Mouse (Mus musculus) testis, postnatal 14 days (tissue): Measurements from ENCODE around the gene Fat3.

Experiments used
- DNase-seq: peaks from one replicate; pipeline ENCODE4 v3.0.0; 2021; ENCODE audit warnings: low spot score

Fat3 gene

DNA sequence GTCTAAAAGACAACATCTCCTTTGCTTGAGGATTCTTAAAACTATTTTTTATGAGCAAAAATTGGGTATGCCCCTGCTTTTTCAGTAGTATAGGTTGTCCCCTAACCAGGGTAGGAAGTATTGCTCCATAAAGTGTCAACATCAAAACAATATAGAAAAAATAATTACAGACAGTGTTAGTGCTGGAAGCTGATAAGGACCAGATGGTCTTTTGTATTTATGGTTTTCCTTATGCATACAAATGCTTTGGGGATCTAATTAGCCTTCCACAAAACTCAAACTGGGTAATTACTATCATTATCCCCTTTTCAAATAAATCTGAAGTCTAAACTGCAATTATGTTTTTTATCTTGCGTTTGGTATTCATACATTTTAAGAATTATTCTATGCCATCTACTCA lies 368.5 kb downstream of the Fat3 start:
- no peak for DNase-seq

DNA sequence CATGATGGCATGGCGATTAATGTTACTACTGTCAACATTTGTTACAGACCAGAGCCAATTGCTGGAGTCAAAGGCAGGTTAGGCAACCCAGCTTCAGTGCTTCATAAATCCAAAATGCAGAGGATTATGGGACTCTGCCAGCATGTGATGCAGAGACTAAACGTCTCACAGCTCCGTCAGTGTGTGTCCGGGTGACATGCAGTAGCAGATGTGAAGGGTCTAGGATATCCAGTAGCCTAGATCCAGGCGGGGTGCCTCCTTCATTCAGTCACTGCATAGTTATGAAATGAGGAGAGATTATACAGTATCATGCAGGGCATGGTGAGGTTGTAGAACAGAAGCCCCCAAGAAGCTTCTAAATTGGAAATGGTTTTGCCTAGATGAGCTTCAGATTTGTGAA lies 379.3 kb downstream of the Fat3 start:
- DNase-seq = no peak

DNA sequence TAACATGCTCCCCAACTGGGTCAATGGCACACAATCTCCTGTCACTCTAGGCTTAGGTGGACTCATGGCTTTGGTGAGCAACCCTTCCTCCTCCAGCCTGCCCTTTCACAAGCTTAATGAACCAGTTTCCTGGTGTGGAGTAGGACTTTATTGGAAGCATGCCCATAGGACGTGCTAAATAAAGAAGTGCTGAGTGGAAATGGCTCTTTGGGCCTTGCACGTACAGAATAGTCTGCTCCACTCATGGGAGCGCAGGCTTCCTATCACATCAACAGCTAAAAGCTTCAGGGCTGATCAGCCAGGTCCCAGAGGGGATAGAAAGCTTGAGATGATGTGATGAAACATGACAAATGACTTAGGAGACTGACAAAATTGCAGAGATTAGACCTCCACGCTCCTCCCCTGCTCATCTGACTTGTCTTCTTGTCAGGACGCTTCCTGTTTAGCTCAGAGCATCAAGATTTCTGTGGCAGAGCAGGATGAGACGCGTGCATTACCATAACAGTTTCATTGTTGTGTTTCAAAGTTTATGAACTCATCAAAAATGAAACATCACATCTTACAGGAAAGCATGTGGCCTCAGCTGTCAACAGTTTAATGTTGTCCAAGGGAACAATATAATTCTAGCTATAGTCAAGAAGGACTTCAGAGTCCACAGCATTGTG lies 386.1 kb downstream of the Fat3 start:
- DNase-seq = no peak

DNA sequence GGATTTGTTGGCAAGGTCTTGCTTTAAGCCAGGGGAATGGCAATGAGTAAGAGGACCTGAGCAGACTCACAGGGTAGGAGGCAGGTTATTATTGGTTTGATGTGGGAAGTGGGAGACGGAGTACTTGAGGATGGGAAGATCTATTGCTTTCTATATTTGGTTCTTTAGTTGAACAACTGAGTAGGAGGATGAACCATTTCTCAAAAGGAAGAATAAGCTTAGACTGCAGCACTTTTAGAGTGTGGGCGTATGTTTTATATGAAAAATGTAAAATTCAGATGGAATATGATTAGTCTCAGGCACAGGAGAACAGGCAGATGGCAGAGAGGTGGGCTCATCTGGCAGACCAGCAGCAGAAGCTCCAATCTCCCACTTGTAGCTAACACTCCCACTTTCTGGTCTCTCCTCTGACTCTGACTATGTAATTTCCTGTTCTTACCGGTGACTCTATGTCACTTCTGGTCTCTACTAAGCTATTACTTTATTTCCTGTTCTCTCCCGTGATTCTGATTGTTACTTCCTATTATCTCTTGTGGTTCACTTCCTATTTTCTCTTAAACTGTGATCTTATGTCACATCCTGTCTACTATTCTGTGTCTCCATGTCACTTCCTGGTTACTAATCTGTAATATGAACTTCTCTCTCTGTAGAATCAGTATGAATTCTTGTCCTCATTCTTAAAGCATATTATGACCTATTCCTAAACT lies 387.0 kb downstream of the Fat3 start:
- DNase-seq = no peak

DNA sequence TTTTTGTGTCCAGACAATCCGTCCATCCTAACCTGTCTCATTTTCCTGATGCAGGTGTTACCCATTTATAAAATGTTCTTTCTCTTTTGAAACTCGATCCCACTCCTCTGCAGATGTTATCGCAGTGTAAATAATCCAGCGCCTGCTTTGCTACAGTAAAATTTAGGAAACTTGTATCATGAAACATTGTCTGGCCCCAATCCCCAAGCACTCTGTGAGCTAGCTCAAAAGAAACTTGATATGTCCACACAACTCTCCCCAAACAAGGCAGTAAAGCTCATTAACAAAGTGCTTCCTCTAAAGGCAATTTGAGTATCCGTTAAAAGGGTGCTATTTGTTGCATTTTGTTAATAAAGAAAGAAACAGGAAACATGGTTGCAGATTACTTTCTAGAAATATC lies 393.2 kb downstream of the Fat3 start:
- no peak for DNase-seq

DNA sequence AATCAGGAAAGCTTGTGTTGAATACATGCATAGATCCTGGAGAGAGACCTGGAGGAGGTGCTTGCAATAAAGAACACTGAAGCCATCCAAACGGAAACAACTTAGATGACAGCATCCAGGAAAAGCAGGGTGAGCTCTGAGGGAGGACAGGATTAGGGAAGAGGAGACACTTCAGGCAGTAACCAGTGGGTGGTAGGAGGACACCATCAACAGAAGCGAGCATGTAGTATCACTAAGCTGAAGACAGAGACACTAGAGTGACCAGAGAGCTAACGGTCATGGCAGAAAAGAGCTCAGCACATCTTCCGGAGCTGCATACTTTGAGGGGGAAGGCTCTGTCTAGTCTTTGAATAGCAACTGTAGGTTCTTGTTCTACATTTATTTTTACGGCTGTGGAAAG lies 393.7 kb downstream of the Fat3 start:
- DNase-seq = no peak

DNA sequence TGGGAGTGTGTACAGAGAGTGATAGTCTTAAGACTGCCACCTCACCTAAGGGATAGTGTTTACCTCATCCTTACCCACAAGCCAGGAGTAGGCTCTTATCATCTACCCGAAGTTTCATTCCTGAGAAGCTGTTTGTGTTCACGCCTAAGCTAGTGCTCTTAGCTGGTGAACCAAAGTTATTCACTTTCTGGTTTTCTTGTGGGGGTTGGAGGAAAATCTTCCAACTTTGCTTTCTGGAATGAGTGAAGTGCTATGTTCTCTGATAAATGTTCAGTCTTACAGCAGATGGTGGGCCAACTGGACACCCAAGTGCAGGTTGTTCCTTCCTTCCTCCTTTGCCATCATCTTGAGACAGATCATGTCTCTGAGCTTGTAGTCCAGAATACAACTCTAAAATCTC lies 402.5 kb downstream of the Fat3 start:
- no peak for DNase-seq

DNA sequence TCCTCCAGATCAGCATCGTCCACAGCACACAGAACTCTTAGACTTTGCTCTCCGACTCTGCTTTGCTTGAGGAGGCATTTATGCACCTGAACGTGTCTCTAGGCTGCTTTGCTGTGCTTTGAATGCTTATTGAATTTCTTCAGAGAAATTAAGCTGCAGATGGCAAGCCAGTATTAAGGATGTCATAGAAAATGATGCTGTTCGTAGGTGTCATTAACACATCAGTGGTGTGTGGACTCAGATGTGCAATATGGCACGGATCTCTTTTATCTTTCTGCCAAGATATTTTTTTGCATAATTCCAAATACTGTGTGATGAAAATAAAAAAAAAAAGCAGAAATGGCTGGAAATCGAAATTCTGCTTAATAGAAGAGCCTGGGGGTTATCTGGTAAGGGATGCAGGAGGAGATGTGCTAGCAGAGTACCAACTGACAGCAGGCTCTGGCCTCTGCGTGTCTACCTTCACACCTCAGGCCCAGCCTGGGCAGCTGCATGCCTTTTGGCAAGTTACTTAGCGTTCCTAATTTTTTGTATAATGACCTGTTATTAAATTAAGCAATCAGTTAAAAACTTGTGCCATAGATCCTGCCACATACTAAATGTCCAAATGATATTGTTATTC lies 407.9 kb downstream of the Fat3 start:
- DNase-seq = no peak

DNA sequence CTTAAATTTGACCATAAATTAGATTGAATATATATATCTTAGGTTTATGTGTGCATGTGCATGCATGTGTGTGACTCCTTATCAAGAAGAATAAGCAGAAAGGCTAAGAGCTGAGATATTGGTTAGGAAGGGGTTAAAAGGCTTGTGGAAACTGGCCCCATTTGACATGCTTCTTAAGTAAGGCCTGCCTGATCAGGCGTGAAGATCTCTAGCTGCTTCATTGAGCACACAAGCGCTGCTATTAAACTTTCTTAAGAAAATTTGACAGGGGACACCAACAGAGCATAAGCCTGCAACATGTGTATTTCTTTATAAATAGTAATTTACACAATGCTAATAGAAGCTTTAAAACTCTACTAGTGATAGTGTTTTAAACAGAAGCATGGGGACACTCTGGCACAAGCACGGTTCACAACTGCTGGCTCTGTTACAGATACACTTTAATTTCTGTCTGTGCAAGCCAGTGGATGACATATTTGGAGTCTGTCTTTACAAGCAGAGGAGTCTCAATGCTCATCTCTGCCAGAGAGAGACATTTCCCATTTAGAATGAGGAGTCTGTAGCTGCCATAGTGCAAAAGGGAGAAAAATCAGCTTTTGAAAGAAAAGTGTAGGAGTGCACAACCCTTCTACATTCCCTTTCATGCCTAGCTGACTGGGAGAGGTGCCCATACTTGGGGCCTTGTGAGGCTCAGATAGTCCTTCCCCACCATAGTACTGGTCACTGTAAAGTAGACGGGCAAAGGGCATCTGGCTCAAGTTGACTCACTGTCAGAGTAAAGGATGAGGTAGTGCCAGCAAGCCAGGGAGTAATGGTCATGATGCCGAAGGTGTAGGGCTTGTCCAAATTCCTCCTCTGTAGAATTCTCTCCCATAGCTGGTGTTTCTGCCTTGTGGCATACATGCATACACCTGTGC lies 408.8 kb downstream of the Fat3 start:
- no peak for DNase-seq

DNA sequence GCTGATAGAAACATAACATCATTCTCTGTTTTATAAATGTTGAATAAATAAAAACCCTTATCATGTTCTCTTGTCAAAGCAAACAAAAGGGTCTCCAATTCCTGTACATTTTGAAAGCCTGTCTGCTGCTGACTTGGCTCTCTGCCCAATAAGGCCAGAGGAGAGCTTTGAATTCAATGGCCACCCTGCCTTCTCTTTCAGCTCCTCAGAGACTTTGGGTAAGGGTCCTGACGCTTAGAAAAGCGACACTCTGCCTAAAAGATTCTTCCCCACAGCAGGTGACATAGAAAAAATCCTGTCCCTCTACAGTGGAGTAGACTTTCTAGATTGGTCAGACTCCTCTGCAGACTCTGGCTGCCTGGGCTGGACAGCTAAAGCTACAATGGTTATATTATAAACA lies 421.8 kb downstream of the Fat3 start:
- no peak for DNase-seq

DNA sequence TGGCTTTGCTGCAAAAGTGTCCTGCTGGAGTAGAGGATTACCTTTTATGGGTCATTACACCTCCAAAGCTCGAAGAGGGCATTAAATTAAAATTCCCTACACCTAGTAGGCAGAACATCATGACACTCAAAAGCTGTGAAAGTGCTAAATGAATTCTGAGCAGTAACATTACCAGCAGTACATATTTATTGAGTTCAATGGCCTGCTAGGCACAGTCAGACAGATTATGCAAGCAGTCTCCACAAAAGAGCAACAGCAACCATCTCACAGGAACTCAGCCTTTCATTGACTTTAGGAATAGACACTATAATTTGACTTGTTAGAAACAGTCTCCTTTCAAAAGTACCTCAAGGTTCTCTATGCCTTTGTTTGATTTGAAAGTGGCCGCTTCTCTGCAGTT lies 426.4 kb downstream of the Fat3 start:
- DNase-seq = no peak

DNA sequence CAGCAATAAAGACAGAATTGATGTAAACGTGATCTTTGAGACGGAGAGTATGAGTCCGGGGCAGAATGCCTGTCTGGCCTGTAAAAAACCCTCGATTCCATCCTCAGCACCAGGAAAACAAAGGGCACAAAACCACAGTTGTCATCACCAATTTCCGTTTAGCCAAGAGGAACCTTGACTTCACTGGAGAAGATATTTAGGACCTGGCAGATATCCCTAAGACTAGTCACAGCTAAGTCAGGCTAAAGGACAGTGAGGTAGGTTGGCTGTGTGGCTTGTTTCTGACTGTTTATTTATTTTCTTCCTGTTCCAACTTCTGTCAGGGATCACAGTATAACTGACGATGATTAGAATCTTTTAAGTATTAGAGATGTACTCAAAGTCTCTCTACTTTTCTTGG lies 427.0 kb downstream of the Fat3 start:
- no peak for DNase-seq

DNA sequence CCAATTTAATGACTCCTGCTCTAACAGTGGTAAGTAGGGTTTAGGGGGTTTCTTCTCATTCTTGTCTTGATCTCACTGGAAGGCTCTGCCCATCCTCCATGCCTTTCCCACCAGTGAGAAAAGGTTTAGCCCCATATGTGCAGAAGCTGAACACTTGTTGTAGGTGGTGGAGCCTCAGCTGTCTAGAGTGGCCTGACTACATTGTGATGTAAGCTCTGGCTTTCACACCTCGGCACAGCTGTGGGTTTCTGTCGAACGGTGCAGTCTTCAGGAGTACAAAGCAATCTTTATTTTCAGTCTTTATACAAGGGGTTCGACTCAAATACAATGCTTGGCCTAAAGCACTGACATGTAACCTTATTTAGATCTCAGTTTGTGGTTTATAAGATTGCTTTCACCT lies 437.6 kb downstream of the Fat3 start:
- DNase-seq = no peak

DNA sequence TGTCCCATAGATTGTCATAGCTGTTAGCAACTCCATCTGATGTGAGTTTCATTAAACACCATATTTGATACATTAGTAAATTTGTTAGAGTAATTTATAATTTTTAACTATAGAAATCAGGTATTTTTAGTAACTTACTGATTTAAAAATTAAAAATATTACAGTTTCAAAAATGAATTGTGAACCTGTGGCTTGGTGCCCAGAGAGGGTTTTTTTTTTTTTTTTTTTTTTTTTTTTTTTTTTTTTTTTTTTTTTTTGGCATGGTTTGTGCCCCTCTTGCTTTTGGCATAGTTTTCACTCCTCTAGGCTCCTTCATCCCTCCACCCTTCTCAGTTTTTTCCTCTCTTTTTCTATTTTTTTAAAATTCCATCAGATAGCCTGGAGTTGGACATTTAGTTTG lies 438.6 kb downstream of the Fat3 start:
- no peak for DNase-seq

DNA sequence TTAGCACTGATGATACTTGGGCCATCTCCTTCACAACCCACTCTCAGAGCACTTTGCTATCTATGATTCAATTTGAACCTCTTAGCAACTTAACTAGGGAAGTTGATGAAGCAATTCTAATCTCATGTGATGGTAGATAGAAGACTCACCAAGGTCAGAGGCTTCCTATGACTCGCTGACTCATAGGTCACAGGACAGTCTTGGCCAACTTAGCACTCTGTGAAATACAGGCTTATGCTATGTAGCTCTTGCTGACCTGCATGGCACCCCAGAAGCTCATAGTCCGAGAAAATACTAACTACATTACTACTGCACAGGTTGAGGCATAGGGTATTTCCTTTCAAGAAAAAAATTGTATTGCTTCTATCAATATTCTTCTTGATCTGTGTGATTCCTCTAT lies 454.4 kb downstream of the Fat3 start:
- DNase-seq = no peak

DNA sequence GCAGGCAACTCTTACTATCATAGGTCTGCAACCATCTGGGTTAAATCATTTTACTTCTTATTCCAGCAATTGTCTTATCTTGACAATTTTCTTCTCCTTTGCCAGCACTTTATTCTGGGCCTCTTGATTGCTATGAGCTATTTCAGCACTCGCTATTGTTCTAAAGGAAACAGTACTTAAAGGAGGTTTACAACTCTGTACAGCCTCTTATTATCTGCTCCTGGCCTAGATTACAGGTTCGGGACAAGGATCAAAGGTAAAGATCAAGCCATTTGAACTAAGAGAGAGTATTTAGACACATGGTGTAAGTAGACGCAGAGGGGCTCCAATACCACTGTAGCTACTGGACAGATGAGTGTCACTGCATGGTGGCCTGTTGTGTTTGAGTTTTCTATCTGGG lies 463.7 kb downstream of the Fat3 start:
- no peak for DNase-seq

DNA sequence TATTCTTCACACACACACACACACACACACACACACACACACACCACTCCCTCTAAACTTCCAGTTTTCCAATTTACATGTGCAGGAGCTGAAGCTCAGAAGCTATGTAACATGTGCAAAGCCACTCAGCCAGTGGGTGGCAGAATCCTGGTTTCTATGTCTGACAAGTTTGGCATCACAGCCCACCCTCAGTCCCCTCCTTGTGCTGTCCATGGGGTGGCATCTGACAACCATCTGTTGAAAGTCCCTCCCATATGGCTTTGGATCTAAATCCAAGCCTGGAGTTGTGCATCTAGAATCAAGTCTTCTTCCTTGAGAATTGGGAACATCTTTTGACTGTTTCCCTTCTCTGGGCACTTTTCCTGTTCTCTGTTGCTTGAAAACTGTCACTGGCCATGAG lies 464.7 kb downstream of the Fat3 start:
- no peak for DNase-seq

DNA sequence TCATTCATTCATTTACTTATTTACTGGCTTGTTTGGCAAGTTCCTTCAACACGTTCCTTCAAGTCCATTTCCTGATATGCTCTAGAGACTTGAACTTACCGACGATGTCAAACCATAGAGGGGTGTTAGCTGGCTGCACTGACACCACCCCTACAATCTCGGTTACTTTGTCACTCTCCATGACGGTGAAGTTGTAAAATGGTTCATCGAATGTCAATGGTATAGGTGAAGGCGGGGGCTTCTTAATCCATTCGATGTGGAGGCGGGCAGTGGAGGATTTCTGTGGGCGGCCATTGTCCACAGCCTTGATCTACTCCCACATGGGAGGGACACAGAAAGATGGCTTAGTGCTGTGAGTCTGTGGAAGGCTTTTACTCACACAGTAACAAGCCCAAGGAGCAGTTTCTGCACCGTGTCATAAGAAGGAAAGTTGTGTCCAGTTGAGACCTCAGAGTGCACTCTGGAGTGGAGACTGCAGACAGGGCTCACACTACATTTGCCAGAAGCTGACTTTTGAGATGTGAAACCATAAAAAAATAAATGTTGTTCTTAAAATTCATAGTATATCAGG lies 471.3 kb downstream of the Fat3 start:
- no peak for DNase-seq

DNA sequence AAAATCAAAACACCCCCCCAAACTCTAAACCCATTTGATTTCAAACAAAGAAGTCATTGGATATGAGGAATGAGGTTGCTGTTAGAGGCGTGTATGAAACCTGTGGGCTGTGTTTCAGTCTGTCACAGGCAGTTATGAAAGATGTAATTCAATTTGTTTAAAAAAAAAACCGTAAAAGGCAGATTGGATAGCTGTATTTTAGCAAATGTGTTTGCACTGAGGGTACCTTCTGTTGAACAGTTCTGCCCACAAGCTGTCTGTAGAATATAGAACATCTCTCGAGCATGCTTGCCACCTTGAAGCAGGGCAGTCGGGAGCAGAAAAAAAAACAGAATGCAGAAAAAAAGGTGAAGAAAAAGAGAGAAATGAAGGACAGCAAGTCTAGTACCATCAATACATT lies 472.0 kb downstream of the Fat3 start:
- no peak for DNase-seq

DNA sequence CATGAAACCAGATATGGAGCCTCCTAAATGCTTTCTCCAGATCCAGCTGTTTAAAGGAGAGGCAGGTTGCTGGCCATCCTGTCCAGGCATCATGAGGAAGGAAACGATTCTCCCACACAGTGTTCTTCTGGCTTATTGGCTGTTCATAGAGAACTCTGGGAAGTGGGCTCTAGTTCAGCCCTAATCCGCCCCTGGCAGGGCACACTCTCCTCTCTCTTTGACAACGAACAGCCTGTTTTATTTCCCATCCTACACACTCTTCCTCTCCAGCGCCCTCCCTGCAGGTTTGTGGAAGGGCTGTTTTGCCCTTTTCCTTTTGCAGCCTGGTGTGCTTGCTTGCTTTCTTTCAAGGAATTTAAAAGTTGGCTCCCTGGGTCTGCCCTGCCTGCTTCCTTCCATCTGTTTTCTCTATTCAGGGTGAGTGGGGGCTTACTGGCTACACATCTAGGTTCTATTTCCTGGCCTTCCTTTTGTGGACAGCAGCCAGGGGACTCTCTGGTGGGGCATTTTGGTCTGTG lies 472.6 kb downstream of the Fat3 start:
- no peak for DNase-seq

DNA sequence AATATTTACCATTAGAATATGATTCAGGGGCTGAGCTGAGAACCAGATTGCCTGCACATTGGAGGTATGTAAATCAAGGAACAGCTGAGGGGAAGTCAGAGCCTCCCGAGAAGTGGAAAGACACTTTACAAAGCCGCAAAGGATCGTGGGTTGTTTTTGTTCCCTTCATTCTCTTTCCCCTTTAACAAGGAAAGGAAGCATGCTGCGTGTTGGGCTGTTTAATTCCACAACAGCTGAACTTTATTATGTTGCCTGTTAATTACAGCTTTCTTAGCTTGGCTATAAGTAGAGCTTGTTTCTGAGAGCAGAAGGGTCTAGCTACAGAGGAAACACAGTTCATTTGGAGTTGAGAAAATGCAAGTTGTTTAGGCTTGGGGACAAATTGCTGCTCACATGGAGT lies 475.0 kb downstream of the Fat3 start:
- no peak for DNase-seq

DNA sequence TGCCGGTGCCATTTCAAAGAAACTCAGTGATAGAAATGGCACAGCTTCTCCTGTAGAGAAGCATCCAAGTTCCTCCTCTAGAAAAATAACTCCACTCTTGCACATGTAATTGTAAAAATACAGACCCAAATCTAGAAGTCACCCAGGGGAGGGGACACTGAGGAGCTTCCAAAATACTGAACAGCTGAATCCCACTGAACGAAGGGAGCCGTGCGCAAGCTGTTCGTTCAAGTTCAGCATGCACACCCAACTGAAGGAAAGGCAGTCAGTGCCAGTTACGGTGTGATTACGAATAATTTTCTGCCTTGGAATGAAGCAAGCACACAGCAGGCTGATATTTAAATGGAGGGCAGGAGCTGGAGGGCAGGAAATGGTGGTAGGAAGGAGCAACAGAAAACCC lies 476.4 kb downstream of the Fat3 start:
- no peak for DNase-seq
